Mouse (Mus musculus) layer of hippocampus, adult 8-10 months (tissue): ENCODE data around the gene Ptgr2. TPM values are rescaled to one million over a fixed set of nuclear protein-coding genes. Genes with fewer than 3 reads are reported as not detected.
"Not testable (repeated sequence)": the region's sequence is repeated elsewhere in the genome, so short reads cannot be mapped to it uniquely, and the experiment has no call there.

ENCODE experiments used
- DNase-seq, 2 experiments: peaks; one replicate each; pipeline ENCODE4 v3.0.0; 2022; ENCODE audit warnings: low spot score in 2 of 2
- total RNA-seq, 4 experiments: library from RNA; stranded (reverse); gene quantifications; 2 replicates each; pipeline ENCODE4 v1.2.4; 2022

Ptgr2 gene
- total RNA-seq = 10 to 100 TPM; 28.9 to 48.5 (median 41.2) TPM

- peak; percentile 89 to 91 for DNase-seq
Measured at GRCm38 (mm10) chr12:84284885-84285592, at the start of gene Ptgr2. Gene Ptgr2, plus strand, starts transcription at chr12:84285232.

GRCm38 (mm10) chr12:84235577-84235976 is 49.5 kb upstream of the Ptgr2 start:
- DNase-seq = no peak

- DNase-seq = no peak
Measured at GRCm38 (mm10) chr12:84235981-84236752, 48.9 kb upstream of the Ptgr2 start.

GRCm38 (mm10) chr12:84237036-84237435 is 48.0 kb upstream of the Ptgr2 start:
- not testable (repeated sequence) for DNase-seq

GRCm38 (mm10) chr12:84243076-84243770 is 41.8 kb upstream of the Ptgr2 start:
- DNase-seq = no peak

- DNase-seq = no peak
Measured at GRCm38 (mm10) chr12:84245683-84246082, 39.3 kb upstream of the Ptgr2 start.

- peak; percentile 11 to 48 for DNase-seq
Measured at GRCm38 (mm10) chr12:84249217-84249616, 35.8 kb upstream of the Ptgr2 start.

GRCm38 (mm10) chr12:84252811-84253210 is 32.2 kb upstream of the Ptgr2 start:
- DNase-seq = no peak

GRCm38 (mm10) chr12:84254886-84255285 is 30.1 kb upstream of the Ptgr2 start:
- DNase-seq = no peak

GRCm38 (mm10) chr12:84260363-84260762 is 24.7 kb upstream of the Ptgr2 start:
- DNase-seq = no peak

GRCm38 (mm10) chr12:84267264-84267663 is 17.8 kb upstream of the Ptgr2 start:
- DNase-seq = no peak

- DNase-seq = no peak
Measured at GRCm38 (mm10) chr12:84273366-84273765, 11.7 kb upstream of the Ptgr2 start.

GRCm38 (mm10) chr12:84275288-84275687 is 9.7 kb upstream of the Ptgr2 start:
- no peak for DNase-seq

GRCm38 (mm10) chr12:84276288-84276687 is 8.7 kb upstream of the Ptgr2 start:
- DNase-seq = no peak

GRCm38 (mm10) chr12:84276799-84277198 is 8.2 kb upstream of the Ptgr2 start:
- no peak for DNase-seq

- no peak for DNase-seq
Measured at GRCm38 (mm10) chr12:84277832-84278231, 7.2 kb upstream of the Ptgr2 start.

GRCm38 (mm10) chr12:84278901-84279300 is 6.1 kb upstream of the Ptgr2 start:
- peak; percentile 15 to 18 for DNase-seq

- no peak for DNase-seq
Measured at GRCm38 (mm10) chr12:84284391-84284790, 641 bp upstream of the Ptgr2 start.

GRCm38 (mm10) chr12:84285593-84285968 is 549 bp downstream of the Ptgr2 start:
- no peak for DNase-seq

GRCm38 (mm10) chr12:84288461-84288860 is 3.4 kb downstream of the Ptgr2 start:
- DNase-seq = peak in 1 of 2 experiments; percentile 15

GRCm38 (mm10) chr12:84297851-84298250 is 12.8 kb downstream of the Ptgr2 start:
- DNase-seq = no peak

GRCm38 (mm10) chr12:84299265-84299664 is 14.2 kb downstream of the Ptgr2 start:
- DNase-seq = no peak
